Mouse (Mus musculus) limb, embryonic 14.5 days (tissue): Measurements from ENCODE around the gene 2010003K11Rik. TPM values are rescaled to one million over a fixed set of nuclear protein-coding genes. Genes with fewer than 3 reads are reported as not detected.
"Not testable (repeated sequence)": the region's sequence is repeated elsewhere in the genome, so short reads cannot be mapped to it uniquely, and the experiment has no call there.

Experiments
- ATAC-seq: fragments of 200-750 bp; cut with Nextera tagmentation; 2 replicates; pipeline ENCODE4 v1.8.0; 2017; ENCODE audit warnings: low read depth, moderate number of reproducible peaks, moderate TSS enrichment; ENCODE audit not compliant: low FRiP score
- DNase-seq: peaks from one replicate; pipeline ENCODE4 v3.0.0-alpha.2; 2015; ENCODE audit warnings: low spot score
- H3K27ac ChIP-seq: fragments of 300-500 bp; sonication (generic); replicated peaks from 2 replicates; pipeline ENCODE4 v1.5.1; 2014; ENCODE audit warnings: low read depth, mild to moderate bottlenecking, low read length, moderate library complexity, mixed read lengths
- H3K27me3 ChIP-seq: fragments of 300-500 bp; sonication (generic); 2 replicates; pipeline ENCODE4 v1.6.1; 2014; ENCODE audit warnings: low read length, mixed read lengths; ENCODE audit not compliant: control insufficient read depth, insufficient read depth
- H3K36me3 ChIP-seq: fragments of 300-500 bp; sonication (generic); 2 replicates; pipeline ENCODE4 v1.6.1; 2014; ENCODE audit warnings: mild to moderate bottlenecking, low read length, moderate library complexity, mixed read lengths; ENCODE audit not compliant: control insufficient read depth, insufficient read depth
- H3K4me1 ChIP-seq: fragments of 300-500 bp; sonication (generic); 2 replicates; pipeline ENCODE4 v1.6.1; 2014; ENCODE audit warnings: antibody characterized with exemption, low read length, mixed read lengths; ENCODE audit not compliant: control insufficient read depth, insufficient read depth
- H3K4me2 ChIP-seq: fragments of 300-500 bp; sonication (generic); replicated peaks from 2 replicates; pipeline ENCODE4 v1.6.1; 2014; ENCODE audit warnings: low read depth, mild to moderate bottlenecking, low read length, moderate library complexity; ENCODE audit not compliant: severe bottlenecking
- H3K4me3 ChIP-seq: fragments of 300-500 bp; sonication (generic); replicated peaks from 2 replicates; pipeline ENCODE4 v1.5.1; 2014; ENCODE audit warnings: low read length
- H3K9ac ChIP-seq: fragments of 300-500 bp; sonication (generic); 2 replicates; pipeline ENCODE4 v1.6.1; 2014; ENCODE audit warnings: mild to moderate bottlenecking, low read depth, low read length, moderate library complexity; ENCODE audit not compliant: severe bottlenecking
- H3K9me3 ChIP-seq: fragments of 300-500 bp; sonication (generic); 2 replicates; pipeline ENCODE4 v1.6.1; 2016; ENCODE audit warnings: low read length; ENCODE audit not compliant: control insufficient read depth
- POLR2A ChIP-seq: fragments of 200-500 bp; IDR thresholded peaks from 2 replicates; pipeline ENCODE4 v1.8.0; 2012; ENCODE audit warnings: inconsistent platforms, mild to moderate bottlenecking, moderate library complexity, borderline replicate concordance; ENCODE audit not compliant: insufficient read depth, insufficient read length; ENCODE audit errors: extremely low read depth
- WGBS: fragments of 180-500 bp; shearing (Covaris S2); extraction: QIAGEN DNeasy Blood & Tissue Kit; methylation state at CpG from one replicate; pipeline ENCODE4 v1.1.7; 2014; 5-methylcytosine and 5-hydroxymethylcytosine counted together
- polyA plus RNA-seq, 2 experiments: library from polyadenylated mRNA; depleted of rRNA in 1 of 2; stranded (reverse) in 1 of 2; unstranded in 1 of 2; fragments of >200 nt; fragmentation: Nextera tagmentation in 1 of 2; extraction: Ambion mirVana in 1 of 2; gene quantifications; 2 replicates each; pipeline versions ENCODE4 v1.2.1 to v1.2.3; 2012 to 2014

2010003K11Rik gene
- polyA plus RNA-seq, 2 experiments: not detected

GRCm38 (mm10) chr19:4473549-4473948 is 24.8 kb downstream of the 2010003K11Rik start:
- ATAC-seq (no peak), DNase-seq (no peak)
- H3K9ac ChIP-seq: no peak overlapping the region
- H3K27me3 ChIP-seq: peaks cover 39% of the 10 kb centered on the region
- H3K4me2 ChIP-seq: no peak overlapping the region
- no peak overlapping the region for H3K27ac ChIP-seq
- H3K9me3 ChIP-seq: no peaks in the 10 kb centered on the region
- WGBS: 84% methylated on average over 5 of the region's 5 CpGs
- no peaks in the 10 kb centered on the region for H3K36me3 ChIP-seq
- H3K4me3 ChIP-seq: no peak overlapping the region
- no peak for TF ChIP-seq POLR2A
- peaks cover 4% of the 10 kb centered on the region for H3K4me1 ChIP-seq

- no peak for ATAC-seq
- no peak overlapping the region for H3K9ac ChIP-seq
- H3K4me2 ChIP-seq: no peak overlapping the region
- no peak for TF ChIP-seq POLR2A
- H3K36me3 ChIP-seq: no peaks in the 10 kb centered on the region
- 34% methylated on average over 5 of the region's 5 CpGs for WGBS
- no peaks in the 10 kb centered on the region for H3K27me3 ChIP-seq
- no peak overlapping the region for H3K27ac ChIP-seq
- H3K9me3 ChIP-seq: no peaks in the 10 kb centered on the region
- H3K4me1 ChIP-seq: no peaks in the 10 kb centered on the region
- DNase-seq: no peak
- no peak overlapping the region for H3K4me3 ChIP-seq
These were observed 30.0 kb downstream of the 2010003K11Rik start for GRCm38 (mm10) chr19:4468363-4468762.

GRCm38 (mm10) chr19:4464666-4465065 is 33.7 kb downstream of the 2010003K11Rik start:
- Histone ChIP-seq H3K4me3 (no peak overlapping the region), H3K36me3 (no peaks in the 10 kb centered on the region), H3K9ac (no peak overlapping the region), H3K4me1 (no peaks in the 10 kb centered on the region), H3K4me2 (no peak overlapping the region), H3K27me3 (no peaks in the 10 kb centered on the region), H3K9me3 (no peaks in the 10 kb centered on the region), H3K27ac (no peak overlapping the region)
- no peak for DNase-seq
- no peak for ATAC-seq
- TF ChIP-seq POLR2A: no peak
- WGBS: 81% methylated on average over 4 of the region's 4 CpGs

DNA sequence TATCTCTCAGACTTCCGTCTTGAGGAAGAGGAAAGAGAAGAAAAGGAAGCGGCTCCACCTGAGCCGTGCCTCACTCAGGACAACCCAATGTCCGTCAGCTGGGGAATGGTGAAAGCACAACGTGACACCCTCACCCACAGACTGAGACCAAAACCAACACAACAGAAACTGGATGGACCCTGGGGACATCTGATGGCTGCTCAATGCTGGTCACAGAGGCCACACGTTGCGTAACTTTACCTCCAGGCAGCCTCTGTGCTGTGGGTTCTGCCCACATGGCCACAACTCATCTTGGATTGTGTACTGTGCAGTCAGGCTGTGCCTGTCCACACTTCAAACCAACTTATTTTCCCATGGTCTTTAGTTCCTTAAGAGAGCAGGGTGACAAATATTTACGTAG is 36.4 kb downstream of the 2010003K11Rik start:
- no peaks in the 10 kb centered on the region for H3K4me1 ChIP-seq
- no peaks in the 10 kb centered on the region for H3K36me3 ChIP-seq
- H3K27ac ChIP-seq: no peak overlapping the region
- ATAC-seq: no peak
- 85% methylated on average over 8 of the region's 8 CpGs for WGBS
- H3K4me2 ChIP-seq: no peak overlapping the region
- DNase-seq: no peak
- H3K27me3 ChIP-seq: no peaks in the 10 kb centered on the region
- H3K9ac ChIP-seq: no peak overlapping the region
- TF ChIP-seq POLR2A: no peak
- H3K4me3 ChIP-seq: no peak overlapping the region
- no peaks in the 10 kb centered on the region for H3K9me3 ChIP-seq

GRCm38 (mm10) chr19:4456227-4456626 is 42.2 kb downstream of the 2010003K11Rik start:
- no peak overlapping the region for H3K9ac ChIP-seq
- no peak overlapping the region for H3K4me3 ChIP-seq
- H3K4me1 ChIP-seq: no peaks in the 10 kb centered on the region
- TF ChIP-seq POLR2A: no peak
- H3K9me3 ChIP-seq: no peaks in the 10 kb centered on the region
- DNase-seq: no peak
- H3K4me2 ChIP-seq: no peak overlapping the region
- H3K27me3 ChIP-seq: no peaks in the 10 kb centered on the region
- no peaks in the 10 kb centered on the region for H3K36me3 ChIP-seq
- H3K27ac ChIP-seq: no peak overlapping the region
- no peak for ATAC-seq
- WGBS: 10% methylated on average over 11 of the region's 11 CpGs

GRCm38 (mm10) chr19:4455071-4455800 is 43.1 kb downstream of the 2010003K11Rik start:
- 79% methylated on average over 15 of the region's 15 CpGs for WGBS
- TF ChIP-seq POLR2A: no peak

GRCm38 (mm10) chr19:4454040-4454439 is 44.3 kb downstream of the 2010003K11Rik start:
- not testable (repeated sequence) for ATAC-seq

More at GRCm38 (mm10) chr19:4455071-4455800, 43.1 kb downstream of the 2010003K11Rik start:
- H3K27ac ChIP-seq: no peak overlapping the region
- H3K4me2 ChIP-seq: no peak overlapping the region
- H3K9ac ChIP-seq: no peak overlapping the region
- DNase-seq (no peak), ATAC-seq (no peak)
- H3K27me3 ChIP-seq: no peaks in the 10 kb centered on the region
- no peaks in the 10 kb centered on the region for H3K36me3 ChIP-seq
- H3K4me1 ChIP-seq: no peaks in the 10 kb centered on the region
- H3K9me3 ChIP-seq: no peaks in the 10 kb centered on the region
- H3K4me3 ChIP-seq: no peak overlapping the region

More at GRCm38 (mm10) chr19:4454040-4454439, 44.3 kb downstream of the 2010003K11Rik start:
- not testable (repeated sequence) for DNase-seq, H3K9ac ChIP-seq, H3K9me3 ChIP-seq, H3K4me2 ChIP-seq, H3K27me3 ChIP-seq, H3K27ac ChIP-seq, H3K4me1 ChIP-seq, H3K36me3 ChIP-seq, H3K4me3 ChIP-seq
- 6% methylated on average over 1 of the region's 1 CpGs for WGBS
